Mouse (Mus musculus): ENCODE data around the gene 4930451I11Rik. TPM values are rescaled to one million over a fixed set of nuclear protein-coding genes. Genes with fewer than 3 reads are reported as not detected.

4930451I11Rik gene
- polyA plus RNA-seq, 1 experiment from 2014 or later = not detected

DNA sequence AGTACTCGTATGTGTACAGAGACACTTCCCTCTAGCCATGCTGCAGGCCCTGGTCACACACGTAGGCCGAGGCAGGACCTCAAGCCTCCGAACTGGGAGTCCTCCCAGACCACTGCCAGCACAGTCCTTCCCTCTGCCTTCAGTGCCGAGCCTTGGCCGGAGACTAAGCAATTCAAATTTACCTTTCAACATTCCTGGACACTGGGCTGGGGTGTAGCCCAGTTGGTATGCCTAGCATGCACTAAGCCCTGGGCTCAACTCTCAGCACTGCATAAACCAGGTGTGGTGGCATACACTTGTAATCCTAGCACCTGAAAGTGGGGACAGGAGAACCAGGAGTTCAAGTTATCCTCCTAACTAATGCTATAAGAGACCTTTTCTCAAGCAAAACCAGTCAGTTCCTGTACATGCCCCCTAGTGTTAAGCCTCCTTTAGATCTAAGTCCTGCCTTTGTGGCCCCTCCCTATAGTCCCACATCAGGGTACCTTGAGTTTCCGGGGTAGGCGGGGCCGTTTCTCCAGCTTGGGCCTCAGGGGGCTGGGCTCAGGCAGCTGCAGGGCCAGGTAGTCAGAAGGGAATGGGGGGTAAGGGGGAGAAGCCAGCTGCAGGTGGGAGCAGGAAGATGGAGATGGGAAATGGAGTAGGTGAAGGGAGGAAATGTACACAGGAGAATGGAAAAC is 25.4 kb upstream of the 4930451I11Rik start:
- H3K4me3 ChIP-seq (replicated peaks) = no peak overlapping the region
- H3K27me3 ChIP-seq = no peaks in the 10 kb centered on the region
- no peak overlapping the region for H3K9ac ChIP-seq
- H3K27ac ChIP-seq (replicated peaks) = no peak overlapping the region
- WGBS (ENCODE audit: insufficient replicate concordance) = 76% methylated on average over 9 of the region's 9 CpGs
- H3K9me3 ChIP-seq (replicated peaks) = no peaks in the 10 kb centered on the region
- no peak overlapping the region for H3K4me2 ChIP-seq
- H3K36me3 ChIP-seq (replicated peaks) = peaks cover 82% of the 10 kb centered on the region
- no peak for ATAC-seq (ENCODE audit: insufficient read depth)
- H3K4me1 ChIP-seq (replicated peaks) = peaks cover 18% of the 10 kb centered on the region

GRCm38 (mm10) chr7:126855641-126856040 is 24.2 kb upstream of the 4930451I11Rik start:
- H3K36me3 ChIP-seq (replicated peaks) = peaks cover 85% of the 10 kb centered on the region
- peaks cover 5% of the 10 kb centered on the region; the same call in 1 of the 2 replicates for H3K27me3 ChIP-seq
- WGBS (ENCODE audit: insufficient replicate concordance) = 75% methylated on average over 3 of the region's 3 CpGs
- H3K9ac ChIP-seq = no peak overlapping the region
- no peaks in the 10 kb centered on the region for H3K9me3 ChIP-seq (replicated peaks)
- ATAC-seq (ENCODE audit: insufficient read depth) = no peak
- no peak overlapping the region for H3K27ac ChIP-seq (replicated peaks)
- H3K4me1 ChIP-seq (replicated peaks) = peaks cover 9% of the 10 kb centered on the region
- no peak overlapping the region for H3K4me2 ChIP-seq
- no peak overlapping the region for H3K4me3 ChIP-seq (replicated peaks)

- ATAC-seq (ENCODE audit: insufficient read depth) = no peak
- 79% methylated on average over 5 of the region's 5 CpGs for WGBS (ENCODE audit: insufficient replicate concordance)
- no peak overlapping the region for H3K9ac ChIP-seq
- peaks cover 27% of the 10 kb centered on the region for H3K27me3 ChIP-seq
- no peak overlapping the region for H3K4me2 ChIP-seq
- H3K4me1 ChIP-seq (replicated peaks) = 0 out of 2 replicates have a peak, but pooled peaks cover 3% of the 10 kb centered on the region
- H3K4me3 ChIP-seq (replicated peaks) = no peak overlapping the region
- H3K9me3 ChIP-seq (replicated peaks) = no peaks in the 10 kb centered on the region
- H3K36me3 ChIP-seq (replicated peaks) = peaks cover 69% of the 10 kb centered on the region
- no peak overlapping the region for H3K27ac ChIP-seq (replicated peaks)
Observed at GRCm38 (mm10) chr7:126853454-126853853, 22.0 kb upstream of the 4930451I11Rik start.

GRCm38 (mm10) chr7:126851192-126851591 is 19.8 kb upstream of the 4930451I11Rik start:
- peaks cover 7% of the 10 kb centered on the region for H3K4me1 ChIP-seq (replicated peaks)
- no peak overlapping the region for H3K4me2 ChIP-seq
- no peak overlapping the region for H3K9ac ChIP-seq
- 66% methylated on average over 12 of the region's 12 CpGs for WGBS (ENCODE audit: insufficient replicate concordance)
- peaks cover 47% of the 10 kb centered on the region for H3K36me3 ChIP-seq (replicated peaks)
- no peak for ATAC-seq (ENCODE audit: insufficient read depth)
- no peaks in the 10 kb centered on the region for H3K9me3 ChIP-seq (replicated peaks)
- H3K4me3 ChIP-seq (replicated peaks) = no peak overlapping the region
- peaks cover 50% of the 10 kb centered on the region for H3K27me3 ChIP-seq
- no peak overlapping the region for H3K27ac ChIP-seq (replicated peaks)

- Histone ChIP-seq H3K9me3 (replicated peaks) (no peaks in the 10 kb centered on the region), H3K27ac (replicated peaks) (no peak overlapping the region), H3K9ac (no peak overlapping the region), H3K4me2 (no peak overlapping the region), H3K4me3 (replicated peaks) (no peak overlapping the region), H3K4me1 (replicated peaks) (peaks cover 7% of the 10 kb centered on the region), H3K36me3 (replicated peaks) (peaks cover 36% of the 10 kb centered on the region), H3K27me3 (peaks cover 60% of the 10 kb centered on the region)
- WGBS (ENCODE audit: insufficient replicate concordance) = 54% methylated on average over 6 of the region's 6 CpGs
- no peak for ATAC-seq (ENCODE audit: insufficient read depth)
Observed at GRCm38 (mm10) chr7:126850161-126850560, 18.7 kb upstream of the 4930451I11Rik start.

GRCm38 (mm10) chr7:126848794-126849193 is 17.4 kb upstream of the 4930451I11Rik start:
- 15% methylated on average over 10 of the region's 10 CpGs for WGBS (ENCODE audit: insufficient replicate concordance)
- no peak overlapping the region for H3K9ac ChIP-seq
- H3K27ac ChIP-seq (replicated peaks) = no peak overlapping the region
- no peaks in the 10 kb centered on the region for H3K9me3 ChIP-seq (replicated peaks)
- no peak overlapping the region for H3K4me2 ChIP-seq
- peaks cover 68% of the 10 kb centered on the region for H3K27me3 ChIP-seq
- H3K4me1 ChIP-seq (replicated peaks) = peaks cover 7% of the 10 kb centered on the region
- H3K36me3 ChIP-seq (replicated peaks) = peaks cover 23% of the 10 kb centered on the region
- no peak overlapping the region for H3K4me3 ChIP-seq (replicated peaks)
- no peak for ATAC-seq (ENCODE audit: insufficient read depth)

- peaks cover 76% of the 10 kb centered on the region for H3K27me3 ChIP-seq
- ATAC-seq (ENCODE audit: insufficient read depth) = no peak; the same call in 1 of the 2 replicates
- 2% methylated on average over 74 of the region's 74 CpGs for WGBS (ENCODE audit: insufficient replicate concordance)
Observed at GRCm38 (mm10) chr7:126847421-126848398, 16.3 kb upstream of the 4930451I11Rik start.

GRCm38 (mm10) chr7:126847116-126847420 is 15.6 kb upstream of the 4930451I11Rik start, which contains the start of gene Doc2a:
Doc2a (plus strand) TSS chr7:126847416.
- Histone ChIP-seq H3K9me3 (replicated peaks) (no peaks in the 10 kb centered on the region), H3K9ac (no peak within 1 kb of the TSS), H3K27me3 (peaks cover 76% of the 10 kb centered on the region), H3K4me2 (peak within 1 kb of the TSS; percentile 64), H3K4me1 (replicated peaks) (peaks cover 7% of the 10 kb centered on the region), H3K4me3 (replicated peaks) (peak within 1 kb of the TSS; percentile 38), H3K27ac (replicated peaks) (no peak within 1 kb of the TSS), H3K36me3 (replicated peaks) (peaks cover 5% of the 10 kb centered on the region)
- ATAC-seq (ENCODE audit: insufficient read depth) = no peak
- WGBS (ENCODE audit: insufficient replicate concordance) = 30% methylated on average over 4 of the region's 4 CpGs

More at GRCm38 (mm10) chr7:126847421-126848398, 16.3 kb upstream of the 4930451I11Rik start:
- Histone ChIP-seq H3K4me2 (peak overlapping the region; percentile 64), H3K9ac (no peak overlapping the region), H3K36me3 (replicated peaks) (peaks cover 12% of the 10 kb centered on the region), H3K4me1 (replicated peaks) (peaks cover 7% of the 10 kb centered on the region), H3K27ac (replicated peaks) (no peak overlapping the region), H3K9me3 (replicated peaks) (no peaks in the 10 kb centered on the region), H3K4me3 (replicated peaks) (peak overlapping the region; percentile 38)

DNA sequence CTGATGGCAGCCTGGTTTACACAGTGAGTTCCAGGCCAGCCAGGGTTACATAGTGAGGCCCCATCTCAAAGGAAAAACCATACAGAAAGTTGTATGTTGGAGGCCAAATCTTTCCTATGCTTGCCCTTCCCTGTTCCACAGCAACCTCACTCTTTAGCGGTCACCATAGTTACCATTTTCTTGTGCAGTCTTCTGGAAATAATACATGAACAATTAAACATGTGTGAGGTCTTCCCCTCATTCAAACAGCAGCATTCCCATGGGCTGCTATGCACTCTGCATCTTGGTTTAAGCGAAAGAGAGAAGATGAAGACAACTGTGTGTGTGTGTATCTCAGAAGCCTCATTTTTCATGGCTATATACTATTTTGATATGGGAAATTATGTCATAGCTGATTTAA is 14.1 kb upstream of the 4930451I11Rik start:
- no peak overlapping the region for H3K9ac ChIP-seq
- no peak overlapping the region for H3K4me3 ChIP-seq (replicated peaks)
- peaks cover 7% of the 10 kb centered on the region for H3K4me1 ChIP-seq (replicated peaks)
- peaks cover 69% of the 10 kb centered on the region for H3K27me3 ChIP-seq
- H3K9me3 ChIP-seq (replicated peaks) = no peaks in the 10 kb centered on the region
- 75% methylated on average over 2 of the region's 2 CpGs for WGBS (ENCODE audit: insufficient replicate concordance)
- no peak for ATAC-seq (ENCODE audit: insufficient read depth)
- no peak overlapping the region for H3K4me2 ChIP-seq
- H3K36me3 ChIP-seq (replicated peaks) = no peaks in the 10 kb centered on the region
- no peak overlapping the region for H3K27ac ChIP-seq (replicated peaks)

DNA sequence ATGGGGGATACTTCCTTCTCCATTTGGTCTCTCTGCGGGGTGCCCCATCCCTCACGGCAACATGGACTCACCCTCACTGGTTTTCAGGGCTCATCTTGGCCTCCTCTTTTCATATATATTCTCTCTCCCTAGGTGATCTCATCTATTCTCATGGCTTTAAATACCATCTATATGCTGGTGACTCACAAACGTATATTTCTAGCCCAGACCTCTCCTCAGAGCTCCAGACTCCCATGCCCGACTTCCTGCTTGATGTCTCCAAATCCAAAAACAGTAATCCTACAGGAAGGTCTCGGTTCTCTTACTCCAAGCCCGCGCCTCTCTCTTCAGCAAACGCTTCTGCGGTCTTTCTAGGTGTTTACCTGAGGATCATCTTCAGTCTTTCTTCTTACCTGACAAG is 11.8 kb upstream of the 4930451I11Rik start:
- WGBS (ENCODE audit: insufficient replicate concordance) = 60% methylated on average over 9 of the region's 9 CpGs
- peaks cover 47% of the 10 kb centered on the region for H3K27me3 ChIP-seq

DNA sequence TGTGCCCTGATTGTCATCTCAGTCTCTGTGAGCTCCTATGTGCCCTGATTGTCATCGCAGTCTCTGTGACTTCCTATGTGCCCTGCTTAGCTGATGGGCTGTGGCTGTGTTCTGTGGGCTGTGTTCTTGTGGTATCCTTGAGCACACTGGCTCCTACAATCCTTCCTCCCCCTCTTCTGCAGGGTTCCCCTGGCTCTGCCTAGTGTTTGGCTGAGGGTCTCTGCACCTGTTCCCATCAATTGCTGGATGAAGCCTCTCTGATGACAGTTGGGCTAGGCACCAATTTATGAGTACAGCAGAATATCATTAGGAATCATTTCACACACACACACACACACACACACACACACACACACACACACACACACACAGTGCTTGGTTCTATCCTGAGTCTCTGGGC is 1.9 kb upstream of the 4930451I11Rik start:
- H3K9me3 ChIP-seq (replicated peaks) = no peaks in the 10 kb centered on the region
- no peaks in the 10 kb centered on the region for H3K36me3 ChIP-seq (replicated peaks)
- no peak overlapping the region for H3K4me3 ChIP-seq (replicated peaks)
- H3K4me1 ChIP-seq (replicated peaks) = peaks cover 5% of the 10 kb centered on the region
- no peak overlapping the region for H3K9ac ChIP-seq
- 76% methylated on average over 1 of the region's 1 CpGs for WGBS (ENCODE audit: insufficient replicate concordance)
- no peak overlapping the region for H3K27ac ChIP-seq (replicated peaks)
- ATAC-seq (ENCODE audit: insufficient read depth) = no peak
- no peak overlapping the region for H3K4me2 ChIP-seq
- peaks cover 31% of the 10 kb centered on the region for H3K27me3 ChIP-seq

More for the DNA sequence above, 11.8 kb upstream of the 4930451I11Rik start:
- Histone ChIP-seq H3K4me1 (replicated peaks) (peaks cover 2% of the 10 kb centered on the region), H3K36me3 (replicated peaks) (no peaks in the 10 kb centered on the region), H3K4me2 (no peak overlapping the region), H3K9me3 (replicated peaks) (no peaks in the 10 kb centered on the region), H3K4me3 (replicated peaks) (no peak overlapping the region), H3K9ac (no peak overlapping the region), H3K27ac (replicated peaks) (no peak overlapping the region)
- no peak for ATAC-seq (ENCODE audit: insufficient read depth)
